Mouse (Mus musculus) adrenal gland, adult (tissue): ENCODE results near the gene Olfr221.
"Not testable (repeated sequence)": the region's sequence is repeated elsewhere in the genome, so short reads cannot be mapped to it uniquely, and the experiment has no call there.

Experiments
- DNase-seq, 2 experiments: peaks; one replicate each; pipeline ENCODE4 v3.0.0; 2022 to 2023; ENCODE audit warnings: low spot score in 1 of 2; ENCODE audit not compliant: inconsistent age in 2 of 2

The Olfr221 gene

DNA sequence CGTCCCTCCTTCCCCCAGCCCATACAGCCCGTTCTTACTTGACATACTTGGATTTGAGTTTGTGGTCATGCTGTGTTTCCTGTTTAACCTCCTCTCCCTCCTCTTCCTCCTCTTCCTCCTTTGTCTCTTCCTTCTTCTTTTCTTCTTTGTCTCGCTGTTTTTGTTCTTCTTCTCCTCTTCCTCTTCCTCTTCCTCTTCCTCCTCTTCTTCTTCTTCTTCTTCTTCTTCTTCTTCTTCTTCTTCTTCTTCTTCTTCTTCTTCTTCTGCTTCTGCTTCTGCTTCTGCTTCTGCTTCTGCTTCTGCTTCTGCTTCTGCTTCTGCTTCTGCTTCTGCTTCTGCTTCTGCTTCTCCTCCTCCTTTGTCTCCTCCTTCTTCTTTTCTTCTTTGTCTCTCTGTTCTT is at the start of gene Olfr221:
Gene Olfr221 (minus strand): TSS at position 101 of the 400 bp plus-strand sequence.
- not testable (repeated sequence) for DNase-seq

DNA sequence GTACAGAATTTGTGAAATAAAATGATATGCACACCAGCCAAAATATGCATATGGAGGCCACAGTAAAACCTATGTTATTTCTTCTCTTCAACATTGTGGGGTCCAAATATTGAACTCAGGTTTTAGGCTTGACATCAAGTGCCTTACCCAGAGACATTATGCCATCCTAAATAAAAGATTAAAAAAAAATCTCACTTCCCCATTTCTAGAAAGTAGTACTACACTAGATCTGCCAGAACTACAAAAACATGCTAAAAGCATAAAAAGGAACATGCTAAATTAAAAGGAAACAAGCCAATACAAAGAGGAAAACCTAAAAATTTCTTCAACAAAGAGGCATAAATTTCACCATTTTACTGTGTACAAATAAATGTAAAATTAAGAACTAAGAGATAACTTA is 40.8 kb upstream of the Olfr221 start:
- no peak for DNase-seq

DNA sequence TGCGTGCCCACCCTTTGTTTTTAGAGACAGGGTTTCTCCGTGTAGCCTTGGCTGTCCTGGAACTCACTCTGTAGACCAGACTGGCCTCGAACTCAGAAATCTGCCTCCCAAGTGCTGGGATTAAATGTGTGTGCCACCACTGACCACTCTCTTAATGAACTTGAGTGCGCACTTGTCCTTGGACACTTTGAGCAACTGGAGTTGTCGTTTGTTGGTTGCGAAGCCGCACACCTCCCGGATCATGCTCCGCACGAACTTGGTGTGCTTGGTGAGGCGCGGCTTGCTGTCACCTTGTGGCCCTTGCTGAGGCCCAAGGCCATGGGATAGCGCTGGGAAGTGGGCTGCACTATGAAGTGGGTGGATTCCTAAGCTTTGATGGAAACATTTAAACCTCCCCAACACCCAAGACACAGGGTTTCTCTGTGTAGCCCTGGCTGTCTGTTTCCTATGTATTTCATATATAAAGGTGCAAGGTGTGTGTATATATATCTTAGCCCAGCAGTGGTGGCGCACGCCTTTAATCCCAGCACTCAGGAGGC is 29.4 kb upstream of the Olfr221 start:
- no peak for DNase-seq

DNA sequence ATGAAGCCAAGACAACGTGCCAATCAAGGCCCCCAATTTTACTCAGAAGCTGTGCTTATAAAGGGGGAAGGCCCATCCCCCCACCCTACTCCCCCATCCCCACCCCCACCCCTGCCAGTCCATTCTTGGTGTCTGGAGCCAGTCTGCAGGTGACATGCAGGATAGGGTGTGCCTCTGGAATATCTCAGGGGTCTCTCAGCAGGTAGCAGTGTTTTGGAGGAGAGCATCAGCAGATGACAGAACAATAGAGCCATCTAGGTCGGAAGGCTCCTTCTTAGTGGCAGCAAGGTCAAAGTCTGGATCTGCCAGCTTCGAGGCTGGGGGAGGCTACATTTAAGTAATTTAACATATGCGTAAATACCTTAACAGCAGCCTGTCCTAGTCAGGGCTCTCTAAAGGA is 23.9 kb upstream of the Olfr221 start:
- DNase-seq, result no peak

DNA sequence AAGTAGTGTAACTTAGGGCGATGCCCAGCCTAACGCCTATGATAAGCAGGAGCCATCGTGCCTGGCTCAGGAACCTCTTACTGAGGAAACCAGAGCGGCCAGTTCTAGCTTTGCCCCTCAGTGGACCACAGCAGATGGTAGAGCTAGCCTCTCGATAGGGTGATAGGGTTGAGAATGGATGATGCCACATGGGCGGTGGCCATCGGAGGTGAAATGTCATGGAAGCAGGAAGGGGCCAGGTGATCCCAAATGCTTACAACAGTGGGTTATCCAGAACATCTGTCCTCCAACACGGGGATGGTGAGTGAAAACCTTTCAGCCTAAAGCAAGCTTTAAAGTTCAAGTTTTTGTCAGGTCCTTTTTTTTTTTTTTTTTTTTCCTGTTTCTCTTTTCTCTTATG is 19.5 kb upstream of the Olfr221 start:
- DNase-seq, result no peak

DNA sequence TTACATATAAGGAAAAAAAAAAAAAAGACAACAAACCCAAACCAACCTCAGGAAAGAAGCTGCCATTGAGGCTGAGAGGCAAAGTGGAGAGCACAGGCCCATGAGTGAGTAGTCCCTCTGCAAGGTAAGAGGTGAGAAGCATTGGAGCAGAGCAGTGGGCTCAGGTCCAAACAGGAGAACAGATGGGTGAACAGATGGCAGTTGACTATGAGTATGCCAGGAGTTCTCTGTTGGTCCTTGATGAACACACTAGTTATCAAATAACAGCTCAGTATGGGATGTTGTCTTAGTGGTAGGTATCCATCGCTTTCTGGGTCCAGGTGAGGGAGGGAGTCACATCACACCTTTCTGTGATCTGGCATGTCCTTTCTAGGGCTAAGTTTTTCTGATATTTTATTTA is 18.5 kb upstream of the Olfr221 start:
- no peak for DNase-seq

DNA sequence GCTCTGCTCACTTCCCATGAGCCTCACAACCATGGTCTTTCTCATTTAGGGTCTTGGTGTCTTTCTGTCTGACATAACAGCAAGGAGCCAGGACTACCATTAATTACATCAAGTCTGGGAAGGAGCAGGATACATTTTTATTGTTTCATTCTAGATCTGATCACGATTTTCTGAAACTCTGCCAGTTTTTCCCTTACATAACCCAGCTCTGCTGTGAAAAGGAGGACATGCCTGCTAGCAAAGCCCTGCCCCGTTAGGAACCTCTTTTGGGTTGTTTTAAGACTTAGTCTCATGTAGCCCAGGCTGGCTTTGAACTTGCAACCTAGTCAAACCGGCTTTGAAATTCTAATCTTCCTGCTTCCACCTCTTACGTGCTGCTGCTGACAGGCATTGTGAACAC is 17.7 kb upstream of the Olfr221 start:
- peak in 1 of 2 experiments; percentile 39 for DNase-seq

DNA sequence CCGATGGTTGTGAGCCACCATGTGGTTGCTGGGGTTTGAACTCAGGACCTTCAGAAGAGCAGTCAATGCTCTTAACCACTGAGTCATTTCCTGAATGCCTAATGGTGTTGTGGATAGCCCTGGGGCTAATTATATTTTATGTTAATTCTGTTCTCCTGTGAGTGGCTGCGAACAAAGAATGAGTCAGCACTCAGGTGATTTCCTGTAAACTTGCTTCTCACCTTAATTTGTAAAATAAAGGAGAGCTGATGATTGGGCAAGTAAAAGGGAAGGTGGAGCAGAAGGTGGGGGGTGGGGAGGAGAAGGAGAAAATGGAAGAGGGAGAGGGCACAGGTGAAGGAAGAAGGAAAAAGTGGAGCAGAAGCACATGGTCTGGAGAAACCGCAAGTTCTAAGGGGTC is 10.5 kb upstream of the Olfr221 start:
- not testable (repeated sequence) for DNase-seq

DNA sequence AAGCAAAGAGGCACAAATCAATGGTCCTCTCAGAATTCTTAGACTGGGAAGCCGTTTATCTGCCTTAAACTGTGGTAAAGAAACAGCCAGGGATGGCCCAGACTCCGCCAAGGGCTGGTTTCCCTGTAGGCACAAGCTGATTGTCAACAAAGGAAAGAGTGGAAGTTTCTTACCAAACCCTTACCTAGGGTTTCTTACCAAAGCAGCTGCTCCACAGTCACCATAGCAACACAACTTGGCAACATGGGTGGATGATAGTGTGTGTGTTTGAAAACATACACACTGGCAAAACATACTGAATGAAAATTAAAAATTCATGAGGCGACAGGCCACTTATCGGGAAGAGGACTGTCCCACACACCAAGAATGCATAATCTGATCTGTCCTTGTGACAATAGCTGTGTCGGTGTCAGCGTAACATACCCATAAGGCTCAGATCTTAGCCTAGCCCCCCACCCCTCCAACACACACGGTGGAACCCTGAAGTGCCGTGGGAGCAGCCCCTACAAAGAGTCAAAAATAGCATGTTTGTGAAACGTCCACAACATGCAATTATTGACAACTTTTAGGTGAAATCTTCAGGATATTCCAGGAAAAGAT is 3.8 kb upstream of the Olfr221 start:
- DNase-seq, result no peak

DNA sequence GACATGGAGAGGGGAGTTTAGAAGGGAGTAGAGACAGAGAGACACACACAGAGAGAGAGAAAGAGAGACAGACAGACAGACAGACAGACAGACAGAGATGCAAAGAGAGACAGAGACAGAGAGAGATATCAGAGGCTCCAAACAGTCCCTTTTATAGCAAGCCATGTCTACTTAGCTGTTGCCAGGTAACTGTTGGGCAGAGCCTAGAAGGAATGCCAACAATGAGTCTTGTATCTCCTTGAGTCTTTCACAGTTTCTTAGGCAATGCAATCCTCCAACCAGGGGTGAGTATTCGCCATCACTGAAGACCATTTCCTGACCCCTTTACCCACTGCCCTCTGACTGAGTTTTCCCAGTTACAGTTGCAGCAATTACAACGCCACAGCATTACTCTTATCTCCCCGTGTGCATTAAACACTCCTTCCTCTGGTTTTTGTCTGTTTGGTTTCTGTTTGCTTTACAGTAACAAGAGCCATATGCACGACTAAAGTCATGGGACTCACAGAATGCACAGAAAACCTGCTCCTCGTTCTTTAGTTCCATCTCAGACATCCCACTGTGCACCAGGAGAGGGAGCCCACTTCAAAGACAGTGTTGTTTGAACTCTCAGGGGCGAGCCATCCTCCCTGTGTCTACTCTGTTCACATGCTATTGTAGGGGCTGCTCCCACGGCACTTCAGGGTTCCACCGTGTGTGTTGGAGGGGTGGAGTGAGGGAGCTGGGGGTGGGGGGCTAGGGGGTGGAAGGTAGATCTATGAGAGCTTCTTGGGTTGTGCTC is 2.8 kb upstream of the Olfr221 start:
- DNase-seq, result peak in 1 of 2 experiments; percentile 48

DNA sequence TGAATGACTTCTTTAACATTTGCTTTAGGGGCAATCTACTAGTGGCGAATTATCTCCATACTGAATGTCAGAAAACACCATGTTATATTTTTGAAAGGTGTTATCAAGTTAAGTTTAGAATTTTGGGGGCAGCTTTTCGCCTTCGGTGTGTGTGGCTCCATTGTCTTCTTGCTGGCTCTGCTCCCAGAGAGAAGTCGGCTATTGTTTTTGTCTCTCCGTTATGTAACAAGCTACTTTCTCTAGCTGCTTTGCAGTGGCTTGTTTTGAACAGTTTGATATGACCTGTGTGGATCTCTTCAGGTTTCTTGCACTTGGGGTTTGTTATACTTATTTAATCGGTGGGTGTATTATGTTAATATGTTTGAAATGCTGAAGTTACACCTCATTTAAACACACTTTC is 1.2 kb upstream of the Olfr221 start:
- DNase-seq, result no peak

DNA sequence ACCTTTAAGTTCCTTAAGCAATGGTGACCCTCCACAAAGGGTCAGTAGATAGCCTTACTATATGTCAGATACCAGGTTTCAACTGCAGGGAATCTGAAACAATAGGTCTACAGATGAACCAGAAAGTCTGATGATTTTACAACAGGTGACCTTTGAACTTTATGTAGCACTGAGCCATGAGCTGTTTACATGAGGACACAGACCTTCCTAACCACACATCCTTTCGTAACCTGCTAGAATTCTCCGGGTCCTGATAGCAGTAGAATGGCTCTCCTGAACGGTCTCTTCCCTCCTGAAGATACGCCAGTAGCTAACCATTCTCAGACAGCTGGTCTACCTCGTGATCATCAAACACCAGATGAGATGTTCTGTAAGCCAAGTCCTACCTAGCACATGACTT is 2.9 kb downstream of the Olfr221 start:
- no peak for DNase-seq

DNA sequence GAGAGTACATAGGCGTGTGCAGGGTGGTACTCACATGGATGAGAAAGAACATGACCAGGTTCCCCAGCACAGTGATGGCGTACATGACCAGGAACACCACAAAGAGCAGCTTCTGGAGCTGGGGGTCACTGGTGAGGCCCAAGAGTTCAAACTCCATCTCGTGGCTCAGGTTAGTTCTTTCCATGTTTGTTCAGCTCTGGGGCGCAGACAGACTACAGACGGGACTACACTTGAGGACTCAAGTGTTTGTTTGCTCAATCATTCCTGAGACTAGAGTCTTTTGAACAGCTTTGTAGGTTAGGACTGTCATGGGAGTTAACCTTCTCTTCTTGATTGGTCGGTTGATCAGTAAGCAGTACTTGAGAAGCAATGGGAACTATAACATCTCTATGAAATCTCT is 6.3 kb downstream of the Olfr221 start:
- DNase-seq, result no peak

DNA sequence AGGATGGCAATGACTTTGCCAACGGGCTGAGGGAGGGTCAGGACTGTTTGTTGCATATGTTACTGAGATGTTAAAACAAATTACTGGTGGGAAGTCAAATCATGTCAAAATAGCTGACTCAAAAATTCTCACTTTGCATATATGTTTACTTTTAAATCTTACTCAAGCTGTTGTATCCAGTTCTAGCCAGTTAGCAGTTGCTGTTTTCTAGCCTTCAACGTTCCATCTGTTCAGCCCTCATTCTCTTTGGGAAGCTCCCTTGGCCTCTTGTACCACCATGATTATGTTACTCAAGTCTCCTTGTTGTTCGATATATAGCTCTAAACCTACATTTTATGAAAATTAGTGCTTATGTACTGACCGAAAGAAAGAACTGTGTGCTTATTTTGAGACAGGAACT is 15.9 kb downstream of the Olfr221 start:
- no peak for DNase-seq

DNA sequence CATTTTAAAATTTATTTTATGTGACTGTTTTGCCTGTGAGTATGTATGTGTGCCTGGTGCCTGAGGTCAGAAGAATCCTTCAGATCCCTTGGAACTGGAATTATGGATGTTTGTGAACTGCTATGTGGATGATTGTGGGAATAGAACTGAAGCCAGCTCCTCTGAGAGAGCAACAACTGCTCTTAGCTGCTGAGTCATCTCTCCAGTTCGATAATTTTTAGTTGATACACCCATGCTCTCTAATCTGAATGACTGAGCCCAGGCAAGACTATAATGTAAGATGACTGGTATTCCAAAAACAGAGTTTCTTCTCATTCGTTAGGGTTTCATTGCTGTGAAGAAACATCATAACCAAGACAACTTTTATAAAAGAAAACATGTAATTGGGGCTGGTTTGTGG is 18.1 kb downstream of the Olfr221 start:
- peak in 1 of 2 experiments; percentile 26 for DNase-seq

DNA sequence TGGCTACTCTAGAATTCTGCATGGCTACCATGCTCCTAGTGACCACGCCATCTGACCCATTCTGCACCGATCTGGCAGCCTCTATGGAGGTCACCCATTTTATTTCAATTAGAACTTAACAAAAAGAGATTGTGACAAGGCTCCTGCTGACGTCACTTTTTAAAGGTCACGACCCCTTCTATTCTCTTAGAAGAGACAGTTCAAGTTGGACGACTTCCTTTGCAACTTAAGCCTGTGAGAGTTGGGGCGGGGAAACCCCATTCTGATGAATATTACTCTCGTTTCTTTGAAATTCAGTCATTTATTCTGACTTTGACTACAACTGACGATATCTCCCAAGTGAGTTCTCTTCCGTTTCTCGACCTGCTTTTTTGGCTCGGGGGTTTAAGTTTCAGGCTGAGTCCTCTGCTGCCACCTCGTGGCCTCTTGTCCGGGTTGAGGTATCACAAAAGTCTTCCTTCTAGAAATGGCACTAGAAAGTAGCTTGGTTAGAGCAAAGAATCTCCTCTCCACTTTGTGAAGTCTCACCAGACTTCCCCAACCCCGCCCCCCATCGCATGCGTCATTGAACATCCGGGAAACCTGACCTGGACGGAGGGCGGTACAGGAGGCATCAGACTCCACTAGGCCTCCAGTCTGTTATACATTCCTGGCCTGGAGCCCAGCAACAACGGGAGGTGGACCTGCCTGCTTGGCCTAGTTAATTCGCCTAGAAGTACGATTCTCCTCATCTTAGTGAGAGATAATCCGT is 19.4 kb downstream of the Olfr221 start:
- DNase-seq, result peak; percentile 93 to 97

DNA sequence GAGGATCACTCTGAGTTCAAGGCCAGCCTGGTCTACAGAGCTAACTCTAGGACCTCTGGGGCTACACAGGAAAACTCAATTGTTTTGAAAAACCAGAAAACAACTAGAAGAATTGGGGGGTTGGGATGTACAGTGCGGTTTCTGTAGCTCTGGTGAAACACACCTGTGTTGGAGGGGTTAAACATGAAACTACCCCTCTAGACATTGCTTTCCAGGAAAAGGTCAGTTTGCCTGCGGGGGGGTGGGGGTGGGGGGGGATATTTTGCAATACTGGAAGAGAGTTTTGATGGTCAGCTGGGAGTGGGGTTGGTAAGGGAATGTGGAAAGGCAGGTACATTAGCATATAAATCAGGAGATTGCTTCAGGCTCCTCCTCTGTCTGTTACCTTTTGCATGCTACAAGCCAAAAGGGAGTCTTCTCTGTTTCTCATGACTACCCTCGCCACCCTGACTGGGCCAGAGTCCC is 20.0 kb downstream of the Olfr221 start:
- peak in 1 of 2 experiments; percentile 51 for DNase-seq

DNA sequence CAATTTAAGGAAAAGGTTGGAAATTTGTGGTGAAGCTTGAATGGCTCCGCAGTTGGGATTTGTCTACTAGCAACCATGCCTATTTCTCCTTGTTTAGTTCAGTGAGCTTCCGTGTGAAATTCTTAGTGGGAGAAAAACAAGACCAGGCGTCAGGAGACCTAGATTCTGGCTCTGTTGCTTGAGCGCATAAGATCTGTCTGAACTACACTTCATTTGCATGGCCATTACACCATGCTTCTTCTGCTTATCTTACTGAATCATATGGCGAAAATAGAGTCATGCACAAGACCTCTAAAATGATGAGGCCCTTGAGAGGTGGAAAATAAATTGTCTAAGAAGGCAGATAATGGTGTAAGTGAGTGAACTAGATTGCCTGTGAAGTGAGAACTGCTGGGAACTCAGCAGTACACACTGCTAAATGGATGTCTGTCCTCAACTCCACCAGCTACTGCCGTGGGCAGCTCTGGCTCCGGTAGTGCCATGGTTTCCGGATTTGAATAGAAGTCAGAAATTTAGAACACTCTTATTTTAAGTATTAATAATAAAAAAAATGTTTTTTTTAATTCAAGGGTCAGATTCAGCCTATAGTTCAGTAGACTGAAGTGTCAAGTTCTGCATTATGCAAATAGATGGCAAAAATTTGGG is 20.6 kb downstream of the Olfr221 start:
- peak in 1 of 2 experiments; percentile 23 for DNase-seq

DNA sequence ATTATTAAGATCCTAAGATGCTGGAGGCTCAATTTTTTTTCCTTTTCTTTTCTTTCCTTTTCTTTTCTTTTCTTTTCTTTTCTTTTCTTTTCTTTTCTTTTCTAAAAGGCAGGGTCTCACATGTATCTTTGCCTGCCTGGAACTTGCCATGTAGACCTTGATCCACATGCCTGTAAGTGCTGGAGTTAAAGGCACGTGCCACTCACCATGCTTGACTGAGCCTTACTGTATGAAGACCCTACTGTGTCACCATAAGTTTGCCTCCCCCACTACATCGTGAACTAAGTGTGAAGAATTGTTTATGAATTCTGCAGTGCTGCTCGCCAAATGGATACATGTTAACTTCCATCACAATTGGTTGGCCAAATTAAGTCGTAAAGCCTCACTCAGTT is 21.1 kb downstream of the Olfr221 start:
- DNase-seq, result peak in 1 of 2 experiments; percentile 49

DNA sequence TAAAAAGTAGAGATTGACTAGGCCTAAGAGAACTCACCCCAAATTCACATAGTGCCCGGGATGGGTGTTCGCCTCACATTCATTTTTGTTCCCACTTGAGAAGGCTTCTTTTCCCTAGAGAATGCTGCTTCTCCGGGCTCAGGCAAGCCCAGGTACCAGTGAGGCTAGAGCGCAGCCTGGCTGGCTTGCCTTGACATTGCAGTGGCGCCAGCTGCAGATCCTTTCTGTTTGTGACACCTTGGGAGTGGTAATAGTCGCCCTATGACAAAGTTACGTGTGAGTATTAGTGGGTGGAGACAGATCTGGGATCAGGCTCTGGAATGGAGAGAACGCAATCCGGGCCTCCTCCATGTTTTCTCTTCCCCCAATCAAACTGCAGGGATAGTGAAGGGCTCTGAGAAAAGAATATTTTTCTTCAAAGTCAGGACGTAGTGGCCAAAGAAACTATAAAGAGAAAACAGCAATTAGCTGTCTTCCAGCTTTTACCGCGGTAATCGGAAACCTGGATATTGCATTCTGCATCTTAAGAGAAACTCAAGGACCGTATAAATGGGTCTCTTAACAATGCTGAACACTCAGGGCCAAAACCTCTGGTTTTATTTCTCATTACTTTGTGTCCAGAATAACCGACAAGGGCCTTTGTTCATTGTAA is 21.6 kb downstream of the Olfr221 start, which contains the start of gene Zfp219:
Gene Zfp219 (minus strand): TSS at position 248 of the 652 bp plus-strand sequence.
- peak; percentile 83 to 94 for DNase-seq
